Mouse (Mus musculus) forebrain, embryonic 15.5 days (tissue): Measurements from ENCODE around the gene Lsm8. TPM values are rescaled to one million over a fixed set of nuclear protein-coding genes. Genes with fewer than 3 reads are reported as not detected.
"Not testable (repeated sequence)": the region's sequence is repeated elsewhere in the genome, so short reads cannot be mapped to it uniquely, and the experiment has no call there.

Experiments
- ATAC-seq: fragments of 200-750 bp; cut with Nextera tagmentation; replicated peaks from 2 replicates; pipeline ENCODE4 v1.8.0; 2017; ENCODE audit warnings: mild to moderate bottlenecking, moderate TSS enrichment, moderate library complexity
- H3K27ac ChIP-seq: fragments of 300-500 bp; sonication (generic); replicated peaks from 2 replicates; pipeline ENCODE4 v1.5.1; 2015; ENCODE audit warnings: mild to moderate bottlenecking, inconsistent platforms
- H3K27me3 ChIP-seq: fragments of 300-500 bp; sonication (generic); 2 replicates; pipeline ENCODE4 v1.6.1; 2015; ENCODE audit warnings: inconsistent platforms
- H3K36me3 ChIP-seq: fragments of 300-500 bp; sonication (generic); 2 replicates; pipeline ENCODE4 v1.6.1; 2015; ENCODE audit warnings: mild to moderate bottlenecking, inconsistent platforms
- H3K4me1 ChIP-seq: fragments of 300-500 bp; sonication (generic); 2 replicates; pipeline ENCODE4 v1.6.1; 2015; ENCODE audit warnings: inconsistent platforms
- H3K4me2 ChIP-seq: fragments of 300-500 bp; sonication (generic); replicated peaks from 2 replicates; pipeline ENCODE4 v1.6.1; 2015; ENCODE audit warnings: mild to moderate bottlenecking, inconsistent platforms
- H3K4me3 ChIP-seq: fragments of 300-500 bp; sonication (generic); 2 replicates; pipeline ENCODE4 v1.5.1; 2015; ENCODE audit warnings: mild to moderate bottlenecking, inconsistent platforms
- H3K9ac ChIP-seq: fragments of 300-500 bp; sonication (generic); replicated peaks from 2 replicates; pipeline ENCODE4 v1.6.1; 2015; ENCODE audit warnings: mild to moderate bottlenecking, inconsistent platforms
- H3K9me3 ChIP-seq: fragments of 300-500 bp; sonication (generic); 2 replicates; pipeline ENCODE4 v1.6.1; 2016; ENCODE audit warnings: inconsistent platforms
- WGBS: fragments of 180-500 bp; shearing (Covaris S2); methylation state at CpG from one replicate; pipeline ENCODE4 v1.1.7; 2015; ENCODE audit warnings: mixed read lengths; 5-methylcytosine and 5-hydroxymethylcytosine counted together
- polyA plus RNA-seq: library from polyadenylated mRNA; unstranded; fragments of >200 nt; fragmentation: Nextera tagmentation; extraction: Ambion mirVana; gene quantifications from 2 replicates; pipeline ENCODE4 v1.2.1, GENCODE M21; 2015

Gene Lsm8
- polyA plus RNA-seq = 184 and 191 TPM in 2 replicates

- H3K27ac ChIP-seq = peak within 1 kb of the TSS; percentile 96
- no peaks in the 10 kb centered on the region for H3K9me3 ChIP-seq
- peak within 1 kb of the TSS; percentile 54 for H3K4me2 ChIP-seq
- 2% methylated on average over 37 of the region's 37 CpGs for WGBS
- peak; percentile 100 for ATAC-seq
- H3K9ac ChIP-seq = peak within 1 kb of the TSS; percentile 96
- H3K4me3 ChIP-seq = peak within 1 kb of the TSS; percentile 96
- peaks cover 12% of the 10 kb centered on the region for H3K36me3 ChIP-seq
- no peaks in the 10 kb centered on the region for H3K27me3 ChIP-seq
- peaks cover 26% of the 10 kb centered on the region for H3K4me1 ChIP-seq
These were observed at the start of gene Lsm8 for GRCm38 (mm10) chr6:18848051-18848701. Gene Lsm8 (plus strand): TSS chr6:18848579.

- Histone ChIP-seq H3K9me3 (no peaks in the 10 kb centered on the region), H3K27ac (no peak overlapping the region), H3K4me3 (no peak overlapping the region), H3K9ac (no peak overlapping the region), H3K4me2 (no peak overlapping the region), H3K4me1 (peaks cover 5% of the 10 kb centered on the region; the same call in 1 of the 2 replicates), H3K27me3 (no peaks in the 10 kb centered on the region), H3K36me3 (no peaks in the 10 kb centered on the region)
- 94% methylated on average over 2 of the region's 2 CpGs for WGBS
- ATAC-seq = no peak
These were observed 47.4 kb upstream of the Lsm8 start for GRCm38 (mm10) chr6:18800869-18801511.

GRCm38 (mm10) chr6:18812623-18813022 is 35.8 kb upstream of the Lsm8 start:
- Histone ChIP-seq H3K27me3 (no peaks in the 10 kb centered on the region), H3K9me3 (no peaks in the 10 kb centered on the region), H3K9ac (no peak overlapping the region), H3K4me3 (no peak overlapping the region), H3K4me2 (no peak overlapping the region), H3K4me1 (no peaks in the 10 kb centered on the region), H3K27ac (no peak overlapping the region), H3K36me3 (no peaks in the 10 kb centered on the region)
- no peak for ATAC-seq
- 42% methylated on average over 1 of the region's 1 CpGs for WGBS

- Histone ChIP-seq H3K4me3 (no peak overlapping the region), H3K36me3 (no peaks in the 10 kb centered on the region), H3K27ac (no peak overlapping the region), H3K9ac (no peak overlapping the region), H3K9me3 (no peaks in the 10 kb centered on the region), H3K4me2 (no peak overlapping the region), H3K27me3 (no peaks in the 10 kb centered on the region), H3K4me1 (no peaks in the 10 kb centered on the region)
- WGBS = 75% methylated on average over 2 of the region's 2 CpGs
- no peak for ATAC-seq
These were observed 32.8 kb upstream of the Lsm8 start for GRCm38 (mm10) chr6:18815606-18816005.

DNA sequence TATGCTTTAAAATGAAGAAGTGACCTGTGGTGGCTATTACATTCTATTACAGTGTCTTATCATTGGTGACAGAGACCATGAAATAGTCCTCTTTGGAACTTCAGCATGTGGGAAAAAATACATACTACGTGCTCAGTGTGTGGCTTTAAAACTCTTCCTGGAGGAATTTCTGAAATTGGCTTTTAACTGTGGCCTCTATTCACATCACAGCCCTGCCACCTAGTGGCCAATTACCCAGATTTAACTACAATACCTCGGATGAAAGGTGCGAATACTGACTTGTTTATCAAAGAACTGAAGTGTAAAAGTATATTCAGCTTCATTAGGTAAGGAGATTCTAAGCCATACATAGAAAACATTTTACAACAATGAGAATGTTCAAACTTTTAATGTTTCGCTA is 29.0 kb upstream of the Lsm8 start:
- WGBS = 12% methylated on average over 4 of the region's 4 CpGs
- peak; percentile 61 for ATAC-seq

DNA sequence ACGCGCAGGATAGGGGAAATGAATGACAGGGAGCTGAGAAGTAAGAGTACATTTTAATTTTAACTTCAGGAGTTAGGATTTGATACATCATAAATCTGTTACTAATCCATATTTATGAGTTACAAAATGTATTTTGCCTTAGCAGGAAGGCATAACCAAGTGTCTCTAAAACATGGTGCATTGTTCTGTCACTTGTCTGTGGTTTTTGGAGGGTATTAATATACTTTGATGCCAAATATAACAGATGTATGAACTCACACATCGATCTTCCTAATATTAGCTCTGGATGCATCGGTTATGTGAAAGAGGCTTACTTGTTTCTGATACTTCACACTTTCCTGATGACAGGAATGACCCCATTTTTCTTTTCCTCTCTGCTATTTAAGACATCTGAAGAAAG is 28.1 kb upstream of the Lsm8 start:
- Histone ChIP-seq H3K9me3 (no peaks in the 10 kb centered on the region), H3K36me3 (no peaks in the 10 kb centered on the region), H3K9ac (no peak overlapping the region), H3K27me3 (no peaks in the 10 kb centered on the region), H3K4me2 (no peak overlapping the region), H3K27ac (no peak overlapping the region), H3K4me1 (no peaks in the 10 kb centered on the region), H3K4me3 (no peak overlapping the region)
- WGBS = 60% methylated on average over 4 of the region's 4 CpGs
- ATAC-seq = peak; percentile 47; the same call in 1 of the 2 replicates

More for the DNA sequence above, 29.0 kb upstream of the Lsm8 start:
- no peak overlapping the region for H3K9ac ChIP-seq
- H3K9me3 ChIP-seq = no peaks in the 10 kb centered on the region
- H3K36me3 ChIP-seq = no peaks in the 10 kb centered on the region
- no peaks in the 10 kb centered on the region for H3K4me1 ChIP-seq
- H3K27me3 ChIP-seq = no peaks in the 10 kb centered on the region
- no peak overlapping the region for H3K4me2 ChIP-seq
- no peak overlapping the region for H3K4me3 ChIP-seq
- no peak overlapping the region for H3K27ac ChIP-seq

DNA sequence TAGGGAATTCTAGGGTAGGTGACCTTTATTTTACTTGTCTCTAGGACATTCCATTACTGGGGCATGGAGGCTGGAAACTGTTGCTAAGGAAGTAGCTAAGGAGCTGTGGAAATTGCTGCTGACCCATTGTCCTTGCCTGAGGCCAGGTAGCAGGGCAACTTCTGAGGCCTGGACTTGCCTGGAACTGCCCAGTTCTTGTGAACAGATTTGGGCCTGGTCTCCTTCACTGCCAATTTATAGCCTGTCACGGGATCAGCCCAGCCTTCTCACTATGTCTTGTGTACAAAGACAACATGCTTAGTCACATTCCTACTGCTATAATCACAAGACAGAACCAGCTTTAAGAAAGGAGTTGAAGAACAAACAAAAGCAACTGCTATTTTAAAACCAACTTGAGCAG is 25.6 kb upstream of the Lsm8 start:
- H3K4me1 ChIP-seq = no peaks in the 10 kb centered on the region
- no peak overlapping the region for H3K9ac ChIP-seq
- 64% methylated on average over 1 of the region's 1 CpGs for WGBS
- no peaks in the 10 kb centered on the region for H3K36me3 ChIP-seq
- no peaks in the 10 kb centered on the region for H3K27me3 ChIP-seq
- no peaks in the 10 kb centered on the region for H3K9me3 ChIP-seq
- H3K27ac ChIP-seq = no peak overlapping the region
- no peak overlapping the region for H3K4me3 ChIP-seq
- no peak for ATAC-seq
- H3K4me2 ChIP-seq = no peak overlapping the region

- no peaks in the 10 kb centered on the region for H3K4me1 ChIP-seq
- WGBS = 78% methylated on average over 1 of the region's 1 CpGs
- H3K9ac ChIP-seq = no peak overlapping the region
- no peaks in the 10 kb centered on the region for H3K36me3 ChIP-seq
- no peaks in the 10 kb centered on the region for H3K9me3 ChIP-seq
- H3K27ac ChIP-seq = no peak overlapping the region
- no peaks in the 10 kb centered on the region for H3K27me3 ChIP-seq
- no peak overlapping the region for H3K4me3 ChIP-seq
- no peak for ATAC-seq
- H3K4me2 ChIP-seq = no peak overlapping the region
These were observed 15.4 kb upstream of the Lsm8 start for GRCm38 (mm10) chr6:18832958-18833357.

DNA sequence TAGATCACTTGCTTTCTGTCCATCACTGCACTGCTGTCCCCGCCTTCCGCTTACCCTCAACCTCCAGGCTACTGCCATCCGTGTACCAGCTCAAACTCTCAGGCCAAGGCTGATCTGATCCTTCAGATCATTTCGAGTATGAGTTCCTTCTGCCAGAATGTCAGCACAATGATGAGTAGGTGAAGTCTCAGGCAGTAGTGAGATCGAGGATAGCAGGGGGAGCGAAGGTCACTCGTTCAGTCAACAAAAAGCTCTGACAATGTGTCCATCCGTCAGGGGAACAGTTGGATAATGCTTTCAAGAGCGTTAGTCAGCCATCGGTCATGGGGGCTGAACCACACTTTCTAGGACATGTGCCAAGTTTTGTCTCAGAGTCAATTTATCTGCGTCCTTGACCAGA is 3.9 kb upstream of the Lsm8 start:
- H3K27ac ChIP-seq, H3K27me3 ChIP-seq, H3K4me3 ChIP-seq, ATAC-seq, H3K36me3 ChIP-seq, H3K4me1 ChIP-seq, H3K4me2 ChIP-seq, H3K9me3 ChIP-seq, H3K9ac ChIP-seq: not testable (repeated sequence)
- 86% methylated on average over 6 of the region's 11 CpGs for WGBS

DNA sequence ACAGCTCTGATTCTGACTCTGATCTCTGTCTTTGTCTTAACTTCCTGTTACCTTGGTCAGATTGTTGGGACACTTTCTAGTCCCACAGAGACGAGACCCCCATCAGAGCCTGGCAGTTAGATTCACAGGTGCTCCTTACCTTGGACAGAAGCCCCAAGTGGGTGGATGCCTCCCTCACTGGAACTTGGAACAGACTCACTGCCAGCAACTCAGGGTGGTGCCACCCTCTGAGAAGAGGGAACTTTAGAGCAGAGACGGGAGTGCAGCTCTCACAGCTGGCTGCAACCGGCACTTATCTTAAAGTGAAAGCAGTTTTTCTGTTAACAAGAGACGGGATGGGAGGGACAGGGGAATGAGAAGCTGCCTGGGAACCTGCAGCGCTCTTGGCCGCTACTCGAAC is 2.8 kb upstream of the Lsm8 start:
- H3K36me3 ChIP-seq, H3K9ac ChIP-seq, ATAC-seq, H3K27ac ChIP-seq, H3K4me2 ChIP-seq, H3K4me3 ChIP-seq, H3K27me3 ChIP-seq, H3K9me3 ChIP-seq: not testable (repeated sequence)
- 51% methylated on average over 5 of the region's 7 CpGs for WGBS
- peaks cover 13% of the 10 kb centered on the region for H3K4me1 ChIP-seq

DNA sequence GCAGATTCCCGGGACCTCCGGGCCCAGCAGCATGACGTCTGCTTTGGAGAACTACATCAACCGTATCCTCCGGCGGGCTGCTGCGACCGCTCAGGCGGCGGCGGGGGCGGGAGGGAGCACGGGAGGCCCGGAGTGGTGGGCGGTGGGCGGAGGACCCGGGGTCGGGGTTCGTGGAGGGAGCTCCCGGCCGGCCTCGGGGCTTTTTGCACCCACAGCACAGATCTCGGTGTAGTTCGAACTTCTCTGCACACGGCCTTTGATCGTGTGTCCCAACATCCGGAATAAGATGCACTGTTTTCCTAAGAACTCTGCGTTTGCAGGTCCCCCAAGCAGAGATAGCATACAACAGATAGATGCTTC is 303 bp downstream of the Lsm8 start:
- Histone ChIP-seq H3K9ac (peak overlapping the region; percentile 96), H3K27ac (peak overlapping the region; percentile 96), H3K4me1 (peaks cover 26% of the 10 kb centered on the region), H3K27me3 (no peaks in the 10 kb centered on the region), H3K9me3 (no peaks in the 10 kb centered on the region), H3K36me3 (peaks cover 16% of the 10 kb centered on the region), H3K4me3 (peak overlapping the region; percentile 96), H3K4me2 (peak overlapping the region; percentile 54)
- no peak for ATAC-seq
- 0% methylated on average over 28 of the region's 28 CpGs for WGBS

DNA sequence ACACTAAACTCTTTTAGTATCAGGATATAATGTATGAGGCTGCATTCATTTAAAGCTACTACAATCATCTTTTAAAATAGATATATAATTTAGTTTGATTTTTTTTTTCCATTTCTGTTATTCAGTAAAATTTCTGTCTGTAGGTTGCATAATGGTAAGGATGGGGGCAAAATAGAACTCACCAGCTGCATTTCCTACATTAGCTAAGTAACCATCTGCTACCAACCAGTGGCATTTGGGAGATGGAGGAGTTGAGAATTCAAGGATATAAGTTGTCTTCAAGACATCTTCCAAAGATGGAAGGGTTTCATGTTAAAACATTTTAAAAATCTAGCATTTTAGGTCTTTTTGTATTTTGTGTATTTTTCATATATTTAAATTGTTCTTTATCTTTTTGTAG is 6.9 kb downstream of the Lsm8 start:
- Histone ChIP-seq H3K9me3 (no peaks in the 10 kb centered on the region), H3K4me1 (peaks cover 14% of the 10 kb centered on the region), H3K27me3 (no peaks in the 10 kb centered on the region), H3K9ac (no peak overlapping the region), H3K36me3 (peaks cover 52% of the 10 kb centered on the region), H3K4me3 (no peak overlapping the region), H3K4me2 (no peak overlapping the region), H3K27ac (no peak overlapping the region)
- no peak for ATAC-seq
